Mouse (Mus musculus) C2C12 (cell line): Measurements from ENCODE around the gene Stox2. TPM values are rescaled to one million over a fixed set of nuclear protein-coding genes. Genes with fewer than 3 reads are reported as not detected.

Experiments used
- H3K27me3 ChIP-seq: one replicate; pipeline ENCODE4 v1.6.1; 2011; ENCODE audit not compliant: control insufficient read depth, insufficient read depth, insufficient read length
- H3K36me3 ChIP-seq: one replicate; pipeline ENCODE4 v1.6.1; 2011; ENCODE audit not compliant: control insufficient read depth, insufficient read depth
- H3K4me3 ChIP-seq: one replicate; pipeline ENCODE4 v1.5.1; 2011; ENCODE audit warnings: mild to moderate bottlenecking, control low read depth; ENCODE audit not compliant: poor library complexity, insufficient read depth, severe bottlenecking
- H3K79me2 ChIP-seq: one replicate; pipeline ENCODE4 v1.6.1; 2011; ENCODE audit not compliant: control insufficient read depth, insufficient read depth
- H3K79me3 ChIP-seq: one replicate; pipeline ENCODE4 v1.6.1; 2011; ENCODE audit warnings: low read depth, control low read depth
- H3ac ChIP-seq: one replicate; pipeline ENCODE3; 2011; ENCODE audit warnings: low read depth; ENCODE audit not compliant: control insufficient read depth, insufficient read length
- CEBPB ChIP-seq: IDR thresholded peaks from one replicate; pipeline ENCODE4 v1.6.1; 2011; ENCODE audit warnings: low read depth, mild to moderate bottlenecking, control low read depth, moderate library complexity
- CTCF ChIP-seq: IDR thresholded peaks from one replicate; pipeline ENCODE4 v1.5.1; 2011; ENCODE audit not compliant: control insufficient read depth, insufficient read depth, insufficient read length
- FOSL1 ChIP-seq: IDR thresholded peaks from one replicate; pipeline ENCODE4 v1.8.0; 2011; ENCODE audit warnings: mild to moderate bottlenecking, low read length; ENCODE audit not compliant: poor library complexity, insufficient read depth, severe bottlenecking
- MAX ChIP-seq: IDR thresholded peaks from one replicate; pipeline ENCODE4 v1.6.1; 2011; ENCODE audit warnings: mild to moderate bottlenecking, control low read depth
- MYOD1 ChIP-seq: IDR thresholded peaks from one replicate; pipeline ENCODE4 v1.6.1; 2011; ENCODE audit warnings: low read depth; ENCODE audit not compliant: control insufficient read depth, insufficient read length
- MYOG ChIP-seq: IDR thresholded peaks from one replicate; pipeline ENCODE4 v1.6.1; 2011; ENCODE audit not compliant: control insufficient read depth, insufficient read length; ENCODE audit errors: extremely low read depth
- USF1 ChIP-seq: IDR thresholded peaks from one replicate; pipeline ENCODE4 v1.6.1; 2011; ENCODE audit warnings: low read depth, mild to moderate bottlenecking, control low read depth, moderate library complexity
- polyA plus RNA-seq: library from polyadenylated mRNA; unstranded; fragments of >200 nt; fragmentation: generic; extraction: Trizol; gene quantifications from one replicate; pipeline ENCODE4 v1.2.1, GENCODE M21; 2012; ENCODE audit warnings: missing spikeins

Gene Stox2
- polyA plus RNA-seq, 1 experiment = 0.01 TPM

GRCm38 (mm10) chr8:47392927-47393326 lies 53.2 kb downstream of the Stox2 start:
- H3K4me3 ChIP-seq = no peak overlapping the region
- no peak overlapping the region for H3ac ChIP-seq
- no peak for TF ChIP-seq FOSL1
- TF ChIP-seq CEBPB = no peak
- TF ChIP-seq USF1 = no peak
- TF ChIP-seq CTCF = no peak
- TF ChIP-seq MYOG = no peak
- no peak for TF ChIP-seq MYOD1
- no peak for TF ChIP-seq MAX
- no peaks in the 10 kb centered on the region for H3K79me3 ChIP-seq
- H3K27me3 ChIP-seq = peaks cover 5% of the 10 kb centered on the region
- H3K36me3 ChIP-seq = no peaks in the 10 kb centered on the region
- no peaks in the 10 kb centered on the region for H3K79me2 ChIP-seq

GRCm38 (mm10) chr8:47392290-47392689 lies 53.9 kb downstream of the Stox2 start:
- Histone ChIP-seq H3K79me3 (no peaks in the 10 kb centered on the region), H3ac (no peak overlapping the region), H3K27me3 (peaks cover 5% of the 10 kb centered on the region), H3K79me2 (no peaks in the 10 kb centered on the region), H3K36me3 (no peaks in the 10 kb centered on the region), H3K4me3 (no peak overlapping the region)
- no peak for TF ChIP-seq MYOG
- TF ChIP-seq FOSL1 = no peak
- TF ChIP-seq MAX = no peak
- TF ChIP-seq CTCF = no peak
- no peak for TF ChIP-seq USF1
- TF ChIP-seq MYOD1 = no peak
- TF ChIP-seq CEBPB = no peak

GRCm38 (mm10) chr8:47391844-47392243 lies 54.3 kb downstream of the Stox2 start:
- TF ChIP-seq USF1 (no peak), MYOD1 (no peak), CTCF (no peak), CEBPB (no peak), FOSL1 (no peak), MYOG (no peak), MAX (no peak)
- Histone ChIP-seq H3K36me3 (no peaks in the 10 kb centered on the region), H3ac (no peak overlapping the region), H3K4me3 (no peak overlapping the region), H3K79me3 (no peaks in the 10 kb centered on the region), H3K27me3 (peaks cover 5% of the 10 kb centered on the region), H3K79me2 (no peaks in the 10 kb centered on the region)

GRCm38 (mm10) chr8:47389430-47389829 lies 56.7 kb downstream of the Stox2 start:
- Histone ChIP-seq H3K36me3 (no peaks in the 10 kb centered on the region), H3ac (no peak overlapping the region), H3K4me3 (no peak overlapping the region), H3K79me2 (no peaks in the 10 kb centered on the region), H3K27me3 (peaks cover 5% of the 10 kb centered on the region), H3K79me3 (no peaks in the 10 kb centered on the region)
- no peak for TF ChIP-seq FOSL1
- TF ChIP-seq MYOD1 = no peak
- no peak for TF ChIP-seq USF1
- TF ChIP-seq CEBPB = no peak
- no peak for TF ChIP-seq MAX
- no peak for TF ChIP-seq MYOG
- no peak for TF ChIP-seq CTCF

GRCm38 (mm10) chr8:47388171-47388570 lies 58.0 kb downstream of the Stox2 start:
- no peak overlapping the region for H3K4me3 ChIP-seq
- TF ChIP-seq CTCF = no peak
- no peak for TF ChIP-seq MYOD1
- TF ChIP-seq MYOG = no peak
- no peak for TF ChIP-seq FOSL1
- no peak for TF ChIP-seq USF1
- no peak for TF ChIP-seq MAX
- TF ChIP-seq CEBPB = no peak
- H3K27me3 ChIP-seq = peaks cover 5% of the 10 kb centered on the region
- no peaks in the 10 kb centered on the region for H3K79me3 ChIP-seq
- no peaks in the 10 kb centered on the region for H3K79me2 ChIP-seq
- H3K36me3 ChIP-seq = no peaks in the 10 kb centered on the region
- no peak overlapping the region for H3ac ChIP-seq

GRCm38 (mm10) chr8:47385810-47386209 lies 60.4 kb downstream of the Stox2 start:
- Histone ChIP-seq H3K27me3 (no peaks in the 10 kb centered on the region), H3ac (no peak overlapping the region), H3K4me3 (no peak overlapping the region), H3K36me3 (no peaks in the 10 kb centered on the region), H3K79me3 (no peaks in the 10 kb centered on the region), H3K79me2 (no peaks in the 10 kb centered on the region)
- TF ChIP-seq MYOD1 (no peak), CEBPB (no peak), FOSL1 (no peak), CTCF (no peak), USF1 (no peak), MAX (no peak), MYOG (no peak)
